Mouse (Mus musculus): Measurements from ENCODE around the gene Lmnb2. TPM values are rescaled to one million over a fixed set of nuclear protein-coding genes. Genes with fewer than 3 reads are reported as not detected.

Gene Lmnb2
- polyA plus RNA-seq, 1 experiment from 2014 or later, result 63.2 TPM

- ATAC-seq (ENCODE audit: low FRiP score, low read depth), result no peak
- Histone ChIP-seq H3K27me3 (peaks cover 5% of the 10 kb centered on the region; the same call in 1 of the 2 replicates), H3K9me3 (no peaks in the 10 kb centered on the region), H3K4me2 (replicated peaks) (no peak overlapping the region), H3K27ac (no peak overlapping the region), H3K36me3 (peaks cover 75% of the 10 kb centered on the region), H3K4me1 (peaks cover 22% of the 10 kb centered on the region), H3K9ac (no peak overlapping the region), H3K4me3 (no peak overlapping the region)
- WGBS, result 89% methylated on average over 9 of the region's 9 CpGs
Observed at GRCm38 (mm10) chr10:80902273-80902940, 15.6 kb downstream of the Lmnb2 start.

- ATAC-seq (ENCODE audit: low FRiP score, low read depth), result no peak
- H3K4me2 ChIP-seq (replicated peaks), result peak overlapping the region; percentile 50
Observed at GRCm38 (mm10) chr10:80901409-80902272, 16.4 kb downstream of the Lmnb2 start.

GRCm38 (mm10) chr10:80900318-80901247 lies 17.5 kb downstream of the Lmnb2 start, which contains the start of gene Timm13:
Gene Timm13 (minus strand): TSS chr10:80900969.
- H3K9ac ChIP-seq, result peak within 1 kb of the TSS; percentile 88
- under 1% methylated on average over 72 of the region's 72 CpGs for WGBS
- no peaks in the 10 kb centered on the region for H3K9me3 ChIP-seq
- ATAC-seq (ENCODE audit: low FRiP score, low read depth), result peak; percentile 95
- peaks cover 22% of the 10 kb centered on the region for H3K4me1 ChIP-seq
- peak within 1 kb of the TSS; percentile 97 for H3K4me2 ChIP-seq (replicated peaks)
- peaks cover 60% of the 10 kb centered on the region for H3K36me3 ChIP-seq
- peak within 1 kb of the TSS; percentile 91 for H3K4me3 ChIP-seq
- peak within 1 kb of the TSS; percentile 81 for H3K27ac ChIP-seq
- peaks cover 5% of the 10 kb centered on the region; the same call in 1 of the 2 replicates for H3K27me3 ChIP-seq

More at GRCm38 (mm10) chr10:80901409-80902272, 16.4 kb downstream of the Lmnb2 start:
- Histone ChIP-seq H3K9me3 (no peaks in the 10 kb centered on the region), H3K36me3 (peaks cover 70% of the 10 kb centered on the region), H3K27ac (peak overlapping the region; percentile 70), H3K4me1 (peaks cover 22% of the 10 kb centered on the region), H3K27me3 (peaks cover 5% of the 10 kb centered on the region; the same call in 1 of the 2 replicates), H3K9ac (peak overlapping the region; percentile 39), H3K4me3 (peak overlapping the region; percentile 91)
- WGBS, result 88% methylated on average over 19 of the region's 19 CpGs

- H3K36me3 ChIP-seq, result peaks cover 51% of the 10 kb centered on the region
- ATAC-seq (ENCODE audit: low FRiP score, low read depth), result no peak
- peaks cover 5% of the 10 kb centered on the region; the same call in 1 of the 2 replicates for H3K27me3 ChIP-seq
- 10% methylated on average over 25 of the region's 25 CpGs for WGBS
- H3K9ac ChIP-seq, result peak overlapping the region; percentile 88
- no peaks in the 10 kb centered on the region for H3K9me3 ChIP-seq
- H3K4me3 ChIP-seq, result peak overlapping the region; percentile 91
- H3K4me1 ChIP-seq, result peaks cover 22% of the 10 kb centered on the region
- peak overlapping the region; percentile 97 for H3K4me2 ChIP-seq (replicated peaks)
- no peak overlapping the region for H3K27ac ChIP-seq
Observed at GRCm38 (mm10) chr10:80899591-80900317, 18.3 kb downstream of the Lmnb2 start.

- peaks cover 45% of the 10 kb centered on the region for H3K36me3 ChIP-seq
- WGBS, result 90% methylated on average over 8 of the region's 8 CpGs
- no peak for ATAC-seq (ENCODE audit: low FRiP score, low read depth)
- H3K27ac ChIP-seq, result no peak overlapping the region
- peak overlapping the region; percentile 91 for H3K4me3 ChIP-seq
- no peaks in the 10 kb centered on the region for H3K9me3 ChIP-seq
- H3K9ac ChIP-seq, result no peak overlapping the region
- peaks cover 22% of the 10 kb centered on the region for H3K4me1 ChIP-seq
- peak overlapping the region; percentile 97; the same call in 1 of the 2 replicates for H3K4me2 ChIP-seq (replicated peaks)
- peaks cover 5% of the 10 kb centered on the region; the same call in 1 of the 2 replicates for H3K27me3 ChIP-seq
Observed at GRCm38 (mm10) chr10:80899074-80899473, 19.0 kb downstream of the Lmnb2 start.

GRCm38 (mm10) chr10:80897861-80898510 lies 20.1 kb downstream of the Lmnb2 start:
- H3K4me2 ChIP-seq (replicated peaks), result peak overlapping the region; percentile 32
- 35% methylated on average over 41 of the region's 41 CpGs for WGBS

GRCm38 (mm10) chr10:80896581-80897485 lies 21.2 kb downstream of the Lmnb2 start:
- Histone ChIP-seq H3K9me3 (no peaks in the 10 kb centered on the region), H3K27me3 (peaks cover 5% of the 10 kb centered on the region; the same call in 1 of the 2 replicates), H3K4me2 (replicated peaks) (no peak overlapping the region), H3K36me3 (peaks cover 23% of the 10 kb centered on the region), H3K27ac (no peak overlapping the region), H3K9ac (peak overlapping the region; percentile 31; the same call in 1 of the 2 replicates), H3K4me3 (no peak overlapping the region), H3K4me1 (peaks cover 22% of the 10 kb centered on the region)
- no peak for ATAC-seq (ENCODE audit: low FRiP score, low read depth)
- 73% methylated on average over 24 of the region's 24 CpGs for WGBS

More at GRCm38 (mm10) chr10:80897861-80898510, 20.1 kb downstream of the Lmnb2 start:
- Histone ChIP-seq H3K27ac (no peak overlapping the region), H3K9ac (peak overlapping the region; percentile 36; the same call in 1 of the 2 replicates), H3K4me1 (peaks cover 22% of the 10 kb centered on the region), H3K4me3 (peak overlapping the region; percentile 15; the same call in 1 of the 2 replicates), H3K36me3 (peaks cover 34% of the 10 kb centered on the region), H3K9me3 (no peaks in the 10 kb centered on the region), H3K27me3 (peaks cover 5% of the 10 kb centered on the region; the same call in 1 of the 2 replicates)
- no peak for ATAC-seq (ENCODE audit: low FRiP score, low read depth)

- 81% methylated on average over 6 of the region's 6 CpGs for WGBS
- peaks cover 18% of the 10 kb centered on the region for H3K36me3 ChIP-seq
- H3K27me3 ChIP-seq, result peaks cover 5% of the 10 kb centered on the region; the same call in 1 of the 2 replicates
- H3K27ac ChIP-seq, result no peak overlapping the region
- no peak for ATAC-seq (ENCODE audit: low FRiP score, low read depth)
- peaks cover 18% of the 10 kb centered on the region for H3K4me1 ChIP-seq
- H3K9me3 ChIP-seq, result no peaks in the 10 kb centered on the region
- no peak overlapping the region for H3K9ac ChIP-seq
- no peak overlapping the region for H3K4me2 ChIP-seq (replicated peaks)
- H3K4me3 ChIP-seq, result no peak overlapping the region
Observed at GRCm38 (mm10) chr10:80895697-80896096, 22.3 kb downstream of the Lmnb2 start.

GRCm38 (mm10) chr10:80895100-80895499 lies 22.9 kb downstream of the Lmnb2 start:
- Histone ChIP-seq H3K4me3 (no peak overlapping the region), H3K27ac (no peak overlapping the region), H3K4me1 (peaks cover 18% of the 10 kb centered on the region), H3K27me3 (peaks cover 9% of the 10 kb centered on the region), H3K9ac (no peak overlapping the region), H3K36me3 (peaks cover 18% of the 10 kb centered on the region), H3K4me2 (replicated peaks) (no peak overlapping the region), H3K9me3 (no peaks in the 10 kb centered on the region)
- no peak for ATAC-seq (ENCODE audit: low FRiP score, low read depth)
- WGBS, result 85% methylated on average over 7 of the region's 7 CpGs

- no peaks in the 10 kb centered on the region for H3K9me3 ChIP-seq
- 73% methylated on average over 11 of the region's 11 CpGs for WGBS
- H3K4me3 ChIP-seq, result no peak overlapping the region
- ATAC-seq (ENCODE audit: low FRiP score, low read depth), result no peak
- no peaks in the 10 kb centered on the region for H3K4me1 ChIP-seq
- H3K27ac ChIP-seq, result no peak overlapping the region
- no peak overlapping the region for H3K4me2 ChIP-seq (replicated peaks)
- H3K9ac ChIP-seq, result no peak overlapping the region
- no peaks in the 10 kb centered on the region for H3K36me3 ChIP-seq
- H3K27me3 ChIP-seq, result peaks cover 33% of the 10 kb centered on the region
Observed at GRCm38 (mm10) chr10:80887181-80887580, 30.9 kb downstream of the Lmnb2 start.
